Mouse (Mus musculus) liver, embryonic 15.5 days (tissue): ENCODE measurements at regions not wholly inside any gene's neighbourhood (a gene's known extent, or its start where the extent isn't known, plus 50 kb on each side); places are given as distances from the start of the nearest gene placed in this dataset.
A peak's percentile ranks its signal among the peaks of the same experiment; 100 is the strongest.

ENCODE experiments used
- ATAC-seq: fragments of 200-750 bp; cut with Nextera tagmentation; 2 replicates; pipeline ENCODE4 v1.8.0; 2017; ENCODE audit warnings: moderate number of reproducible peaks, mild to moderate bottlenecking, moderate library complexity; ENCODE audit not compliant: insufficient read depth
- H3K27ac ChIP-seq: fragments of 300-500 bp; sonication (generic); replicated peaks from 2 replicates; pipeline ENCODE4 v1.5.1; 2015; ENCODE audit warnings: mild to moderate bottlenecking, inconsistent platforms
- H3K27me3 ChIP-seq: fragments of 300-500 bp; sonication (generic); 2 replicates; pipeline ENCODE4 v1.6.1; 2015; ENCODE audit warnings: mild to moderate bottlenecking, inconsistent platforms
- H3K36me3 ChIP-seq: fragments of 300-500 bp; sonication (generic); replicated peaks from 2 replicates; pipeline ENCODE4 v1.6.1; 2015; ENCODE audit warnings: moderate library complexity, mild to moderate bottlenecking, inconsistent platforms
- H3K4me1 ChIP-seq: fragments of 300-500 bp; sonication (generic); replicated peaks from 2 replicates; pipeline ENCODE4 v1.6.1; 2015; ENCODE audit warnings: inconsistent platforms
- H3K4me2 ChIP-seq: fragments of 300-500 bp; sonication (generic); 2 replicates; pipeline ENCODE4 v1.6.1; 2015; ENCODE audit warnings: moderate library complexity, mild to moderate bottlenecking, inconsistent platforms
- H3K4me3 ChIP-seq: fragments of 300-500 bp; sonication (generic); replicated peaks from 2 replicates; pipeline ENCODE4 v1.5.1; 2015; ENCODE audit warnings: mild to moderate bottlenecking, inconsistent platforms
- H3K9ac ChIP-seq: fragments of 300-500 bp; sonication (generic); 2 replicates; pipeline ENCODE4 v1.6.1; 2015; ENCODE audit warnings: moderate library complexity, mild to moderate bottlenecking, inconsistent platforms
- H3K9me3 ChIP-seq: fragments of 300-500 bp; sonication (generic); replicated peaks from 2 replicates; pipeline ENCODE4 v1.6.1; 2016; ENCODE audit warnings: inconsistent platforms
- WGBS: fragments of 180-500 bp; shearing (Covaris S2); methylation state at CpG from one replicate; pipeline ENCODE4 v1.1.7; 2015; ENCODE audit warnings: mixed read lengths; ENCODE audit not compliant: insufficient replicate concordance; 5-methylcytosine and 5-hydroxymethylcytosine counted together

DNA sequence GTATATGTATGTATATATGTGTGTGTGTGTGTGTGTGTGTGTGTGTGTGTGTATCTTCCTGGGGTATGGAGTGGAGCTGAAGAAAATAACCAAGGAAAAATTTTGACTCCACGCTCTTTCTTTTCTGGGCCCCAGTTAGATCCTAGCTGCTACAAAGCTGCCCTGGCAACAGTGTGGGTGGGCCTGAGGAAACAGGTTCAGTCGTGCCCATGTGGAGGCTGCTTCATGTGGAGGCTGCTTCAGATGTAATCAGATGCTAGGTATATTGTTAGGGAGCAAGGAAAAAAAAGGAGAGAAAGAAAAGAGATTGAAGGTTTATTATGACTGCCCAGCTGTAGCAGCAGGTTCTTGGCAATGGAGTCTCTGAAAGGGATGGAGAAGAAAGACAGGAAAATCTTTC lies 100.6 kb downstream of the Fam168b start:
- Histone ChIP-seq H3K27me3 (peaks cover 5% of the 10 kb centered on the region; the same call in 1 of the 2 replicates), H3K9ac (no peak overlapping the region), H3K36me3 (no peaks in the 10 kb centered on the region), H3K9me3 (no peaks in the 10 kb centered on the region), H3K4me1 (no peaks in the 10 kb centered on the region), H3K4me3 (no peak overlapping the region), H3K27ac (no peak overlapping the region), H3K4me2 (no peak overlapping the region)
- WGBS = 51% methylated on average over 2 of the region's 2 CpGs
- no peak for ATAC-seq

GRCm38 (mm10) chr1:34745881-34746280 lies 97.0 kb downstream of the Fam168b start:
- ATAC-seq = no peak
- Histone ChIP-seq H3K27ac (no peak overlapping the region), H3K9me3 (no peaks in the 10 kb centered on the region), H3K27me3 (peaks cover 32% of the 10 kb centered on the region), H3K4me3 (no peak overlapping the region), H3K4me2 (no peak overlapping the region), H3K36me3 (no peaks in the 10 kb centered on the region), H3K9ac (no peak overlapping the region), H3K4me1 (no peaks in the 10 kb centered on the region)
- 55% methylated on average over 6 of the region's 6 CpGs for WGBS

- Histone ChIP-seq H3K9ac (no peak overlapping the region), H3K4me1 (no peaks in the 10 kb centered on the region), H3K9me3 (no peaks in the 10 kb centered on the region), H3K4me2 (no peak overlapping the region), H3K27ac (no peak overlapping the region), H3K4me3 (no peak overlapping the region), H3K27me3 (peaks cover 60% of the 10 kb centered on the region), H3K36me3 (no peaks in the 10 kb centered on the region)
- ATAC-seq = no peak
- WGBS = 8% methylated on average over 14 of the region's 14 CpGs
These were observed 93.5 kb downstream of the Fam168b start for GRCm38 (mm10) chr1:34749161-34750040.

DNA sequence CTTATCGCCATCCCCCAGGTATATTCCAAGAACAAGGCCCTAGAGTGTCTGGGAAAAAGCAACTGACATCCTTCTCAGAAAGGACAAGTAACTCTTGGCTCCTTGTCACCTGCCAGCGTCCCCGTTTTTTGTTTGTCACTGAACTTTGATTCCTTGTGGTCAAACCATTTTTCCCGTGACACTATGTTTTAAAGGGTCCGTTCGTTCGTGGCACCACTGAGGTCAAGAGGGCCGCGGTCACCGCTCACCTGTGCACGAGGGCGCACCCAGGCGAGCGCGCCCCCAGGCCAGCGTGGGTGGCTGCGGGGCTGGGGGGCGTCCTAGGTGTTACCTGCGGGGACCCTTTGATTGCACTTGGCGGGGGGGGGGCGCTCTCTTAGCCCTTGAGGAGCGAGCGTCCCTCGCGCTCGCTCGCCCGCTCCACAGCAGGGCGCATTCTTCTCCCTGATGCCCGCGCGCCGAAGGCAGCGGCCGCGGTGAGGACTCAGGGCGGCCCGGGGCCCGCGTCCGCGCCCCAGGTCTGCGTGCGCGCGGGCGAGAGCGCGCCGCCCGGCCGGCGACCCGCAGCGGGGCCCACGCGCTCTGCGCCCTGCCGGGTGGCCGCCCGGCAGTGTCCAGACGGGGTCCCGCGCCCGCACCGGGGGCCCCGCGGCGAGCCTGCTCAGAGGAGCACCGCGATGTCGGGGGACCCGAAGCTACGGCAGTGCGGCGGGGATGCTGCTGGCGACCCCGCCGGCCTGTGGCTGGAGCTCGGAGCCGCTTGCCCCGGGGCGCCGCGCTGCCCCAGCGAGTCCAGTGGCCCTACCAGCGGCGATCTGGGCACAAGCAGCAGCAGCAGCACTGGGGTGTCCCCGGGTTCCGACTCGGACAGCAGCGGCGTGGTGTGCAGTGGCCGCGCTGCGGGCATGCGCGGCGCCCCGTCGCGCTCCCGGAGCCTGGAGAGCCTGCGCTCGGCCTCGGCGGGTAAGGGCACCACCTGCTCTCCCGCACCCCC lies 92.5 kb downstream of the Fam168b start:
- no peak for ATAC-seq
- H3K9ac ChIP-seq = no peak overlapping the region
- peaks cover 66% of the 10 kb centered on the region for H3K27me3 ChIP-seq
- peak overlapping the region; percentile 39 for H3K4me2 ChIP-seq
- no peaks in the 10 kb centered on the region for H3K4me1 ChIP-seq
- peak overlapping the region; percentile 23; the same call in 1 of the 2 replicates for H3K4me3 ChIP-seq
- WGBS = 1% methylated on average over 106 of the region's 108 CpGs
- H3K27ac ChIP-seq = no peak overlapping the region
- H3K9me3 ChIP-seq = no peaks in the 10 kb centered on the region
- H3K36me3 ChIP-seq = no peaks in the 10 kb centered on the region

DNA sequence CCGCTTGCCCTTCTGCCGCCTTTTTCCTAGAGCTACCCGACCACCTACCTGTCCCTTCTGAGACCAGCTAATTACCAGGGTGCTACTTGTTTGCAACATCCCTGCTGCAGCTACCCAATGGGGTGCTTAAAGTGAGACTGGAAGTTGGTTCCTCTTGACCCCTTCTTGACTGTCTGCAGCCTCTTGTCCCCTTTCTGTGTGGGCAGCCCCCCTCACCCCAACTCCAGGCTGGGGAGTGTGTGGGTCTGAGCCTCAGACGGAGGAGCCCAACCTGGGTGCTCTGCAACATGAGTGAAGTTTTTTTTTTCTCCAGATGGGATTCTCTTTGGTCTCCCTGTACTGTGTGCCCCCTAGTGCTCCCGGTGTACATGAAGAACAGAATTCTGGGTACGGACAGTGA lies 91.7 kb downstream of the Fam168b start:
- Histone ChIP-seq H3K36me3 (no peaks in the 10 kb centered on the region), H3K4me3 (peak overlapping the region; percentile 23; the same call in 1 of the 2 replicates), H3K27ac (no peak overlapping the region), H3K9ac (no peak overlapping the region), H3K4me2 (0 out of 2 replicates have a peak overlapping the region, but pooled peaks have one; percentile 39), H3K4me1 (no peaks in the 10 kb centered on the region), H3K27me3 (peaks cover 66% of the 10 kb centered on the region), H3K9me3 (no peaks in the 10 kb centered on the region)
- WGBS = 5% methylated on average over 6 of the region's 6 CpGs
- ATAC-seq = no peak

- Histone ChIP-seq H3K27ac (no peak overlapping the region), H3K9ac (no peak overlapping the region), H3K27me3 (peaks cover 57% of the 10 kb centered on the region), H3K4me3 (no peak overlapping the region), H3K9me3 (no peaks in the 10 kb centered on the region), H3K4me1 (no peaks in the 10 kb centered on the region), H3K36me3 (no peaks in the 10 kb centered on the region), H3K4me2 (no peak overlapping the region)
- 38% methylated on average over 5 of the region's 5 CpGs for WGBS
- ATAC-seq = no peak
These were observed 89.3 kb downstream of the Fam168b start for GRCm38 (mm10) chr1:34753581-34753980.

- WGBS = 46% methylated on average over 4 of the region's 4 CpGs
- Histone ChIP-seq H3K9ac (no peak overlapping the region), H3K4me2 (no peak overlapping the region), H3K9me3 (no peaks in the 10 kb centered on the region), H3K27me3 (no peaks in the 10 kb centered on the region), H3K4me3 (no peak overlapping the region), H3K36me3 (no peaks in the 10 kb centered on the region), H3K27ac (no peak overlapping the region), H3K4me1 (no peaks in the 10 kb centered on the region)
- ATAC-seq = no peak
These were observed 82.3 kb downstream of the Fam168b start for GRCm38 (mm10) chr1:34760547-34760946.

GRCm38 (mm10) chr1:34761436-34761835 lies 81.4 kb downstream of the Fam168b start:
- no peaks in the 10 kb centered on the region for H3K27me3 ChIP-seq
- no peaks in the 10 kb centered on the region for H3K9me3 ChIP-seq
- no peak overlapping the region for H3K27ac ChIP-seq
- H3K4me2 ChIP-seq = no peak overlapping the region
- no peaks in the 10 kb centered on the region for H3K4me1 ChIP-seq
- H3K36me3 ChIP-seq = no peaks in the 10 kb centered on the region
- no peak overlapping the region for H3K9ac ChIP-seq
- H3K4me3 ChIP-seq = no peak overlapping the region
- ATAC-seq = no peak

DNA sequence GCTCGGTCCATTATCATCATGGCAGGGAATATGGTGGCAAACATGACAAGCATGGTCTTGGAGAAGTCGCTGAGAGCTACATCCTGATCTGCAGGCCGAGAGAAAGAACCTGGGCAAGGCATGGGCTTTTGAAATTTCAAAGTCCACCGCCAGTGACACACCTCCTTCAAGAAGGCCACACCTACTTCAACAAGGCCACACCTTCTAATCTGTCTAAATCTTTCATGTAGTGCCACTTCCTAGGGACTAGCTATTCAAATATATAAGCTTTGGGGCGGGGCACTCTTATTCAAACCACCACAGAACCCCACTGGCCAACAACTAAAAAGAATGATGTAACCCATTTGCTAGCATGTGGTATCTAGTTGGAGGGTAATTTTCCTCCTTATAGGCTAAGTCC lies 81.0 kb downstream of the Fam168b start:
- WGBS = 62% methylated on average over 5 of the region's 5 CpGs
- no peak overlapping the region for H3K9ac ChIP-seq

More for the DNA sequence above, 81.0 kb downstream of the Fam168b start:
- Histone ChIP-seq H3K9me3 (no peaks in the 10 kb centered on the region), H3K27ac (no peak overlapping the region), H3K36me3 (no peaks in the 10 kb centered on the region), H3K4me1 (no peaks in the 10 kb centered on the region), H3K4me3 (no peak overlapping the region), H3K27me3 (no peaks in the 10 kb centered on the region), H3K4me2 (no peak overlapping the region)
- no peak for ATAC-seq
